Mouse (Mus musculus) lung, postnatal 0 days (tissue): ENCODE results near the gene Fhdc1.

Experiments
- CTCF ChIP-seq: IDR thresholded peaks from 2 replicates; pipeline ENCODE4 v1.5.1; 2016; ENCODE audit warnings: antibody characterized with exemption, mild to moderate bottlenecking
- EP300 ChIP-seq: IDR thresholded peaks from 2 replicates; pipeline ENCODE4 v1.6.1; 2016; ENCODE audit warnings: antibody characterized with exemption, mild to moderate bottlenecking, control low read depth

DNA sequence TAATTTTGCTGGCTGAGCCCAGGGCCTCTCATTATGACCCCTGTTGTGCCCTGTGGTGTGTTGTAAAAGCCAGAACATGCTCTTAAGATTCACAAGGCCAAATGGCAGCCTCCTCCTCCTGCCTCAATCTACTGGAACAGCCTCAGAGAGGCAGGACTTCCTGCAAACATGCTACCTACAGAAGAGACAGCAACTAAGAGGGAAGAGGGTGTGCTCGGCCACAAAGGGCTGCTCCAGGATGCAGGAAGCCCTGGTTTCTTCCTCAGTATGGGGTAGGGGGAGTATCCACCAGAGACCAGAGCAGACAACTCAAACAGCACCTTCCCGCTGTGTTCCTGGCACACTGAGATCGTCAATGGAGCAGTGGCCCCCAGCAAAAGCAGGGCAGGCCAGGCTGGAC, 19.7 kb downstream of the Fhdc1 start:
- TF ChIP-seq CTCF (no peak), EP300 (no peak)
